Mouse (Mus musculus) cerebellum, postnatal 14 days (tissue): Measurements from ENCODE around the gene Foxp1.

Experiments used
- DNase-seq, 2 experiments: peaks; one replicate each; pipeline ENCODE4 v3.0.0; 2021; ENCODE audit warnings: mixed read lengths in 2 of 2

Gene Foxp1

DNA sequence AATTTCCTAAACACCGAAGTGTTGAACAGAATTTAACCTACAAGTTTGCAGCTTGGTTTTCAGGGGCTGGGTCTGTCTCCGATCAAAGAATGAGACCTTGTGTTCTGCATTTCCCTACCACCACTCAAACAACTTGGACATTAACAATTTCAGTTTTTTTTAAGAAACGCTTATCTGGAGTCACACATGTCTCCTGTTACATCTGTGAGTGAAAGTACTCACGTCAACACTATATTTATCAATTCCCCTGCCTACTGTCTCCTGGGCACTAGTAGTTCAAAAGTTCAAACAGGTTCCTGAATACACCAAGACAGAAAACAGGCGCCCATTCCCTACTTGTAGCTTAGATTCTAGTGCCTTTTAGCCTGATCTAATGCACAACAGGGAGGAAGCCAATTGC is 172.4 kb downstream of the Foxp1 start:
- no peak for DNase-seq

DNA sequence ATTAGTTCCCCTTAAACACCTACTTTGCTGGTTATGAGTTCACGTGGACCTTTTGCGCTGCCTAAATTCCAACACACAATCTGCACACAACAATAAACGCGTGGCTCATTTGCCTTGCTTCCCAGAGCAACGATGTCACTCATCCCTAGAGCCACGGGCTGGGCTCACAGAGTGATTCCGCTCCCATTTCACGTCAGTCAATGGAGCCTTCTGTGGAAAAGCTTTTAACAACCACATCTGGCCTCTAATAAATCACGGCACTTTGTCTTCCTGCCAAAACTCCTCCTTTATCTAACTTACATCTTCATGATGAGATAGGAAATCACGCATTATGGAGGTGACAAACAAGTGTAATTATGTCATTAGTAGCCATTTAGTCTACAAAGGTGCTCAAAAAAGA is 174.7 kb downstream of the Foxp1 start:
- DNase-seq = no peak

DNA sequence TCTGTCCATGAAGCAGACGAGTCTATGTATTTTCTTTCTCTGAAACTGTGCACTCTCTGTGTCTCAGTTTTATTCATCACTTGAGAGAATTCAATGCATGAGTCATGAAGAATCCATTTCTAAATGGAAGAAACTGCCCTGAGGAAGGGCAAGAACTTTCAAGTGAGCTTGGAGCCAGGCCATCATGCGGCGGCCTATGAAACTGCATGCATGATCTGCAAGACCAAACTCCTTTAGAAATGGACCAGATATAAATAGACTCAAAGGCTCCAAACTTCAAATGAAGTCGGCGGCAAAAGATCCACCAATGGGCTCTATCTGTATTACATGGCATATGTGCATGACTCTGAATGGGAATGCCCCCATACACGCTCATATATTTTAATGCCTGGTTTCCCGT is 177.6 kb downstream of the Foxp1 start:
- DNase-seq = no peak

DNA sequence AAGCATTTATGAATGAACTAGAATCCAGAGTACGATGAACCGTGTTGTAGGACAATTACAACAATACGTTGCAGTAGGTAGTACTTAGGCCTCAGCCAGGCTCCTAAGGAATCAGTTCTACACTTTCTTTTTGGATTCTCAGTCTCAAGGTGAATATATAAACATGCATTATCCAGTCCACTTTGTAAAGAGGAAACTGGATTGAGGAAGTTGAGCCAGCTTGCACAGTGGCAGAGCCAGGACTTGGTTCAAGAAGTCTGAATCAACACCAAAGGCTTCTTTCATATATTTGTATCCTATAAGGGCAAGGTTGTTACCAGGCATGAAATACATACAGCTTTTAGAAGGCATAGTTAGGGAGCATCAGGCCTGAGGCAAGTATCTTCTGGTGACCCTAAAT is 178.2 kb downstream of the Foxp1 start:
- no peak for DNase-seq

DNA sequence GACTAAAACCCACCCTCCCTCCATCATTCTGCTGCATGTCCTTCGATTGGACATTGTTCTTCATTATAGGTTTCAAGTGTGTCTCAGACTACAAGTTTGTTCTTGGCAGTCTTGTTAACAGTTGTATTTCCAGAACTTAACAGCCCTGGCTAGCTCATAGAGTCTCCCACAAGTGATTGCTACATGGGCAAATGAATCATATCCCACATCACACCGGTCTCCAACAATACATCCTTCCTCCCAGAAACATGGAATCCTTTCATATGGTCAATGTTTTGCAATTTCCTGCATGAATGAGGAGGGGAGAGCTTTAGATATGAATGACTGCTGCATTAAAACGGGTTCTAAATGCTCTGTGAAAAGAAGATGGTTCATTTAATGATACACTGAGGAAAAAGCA is 178.7 kb downstream of the Foxp1 start:
- DNase-seq = no peak

DNA sequence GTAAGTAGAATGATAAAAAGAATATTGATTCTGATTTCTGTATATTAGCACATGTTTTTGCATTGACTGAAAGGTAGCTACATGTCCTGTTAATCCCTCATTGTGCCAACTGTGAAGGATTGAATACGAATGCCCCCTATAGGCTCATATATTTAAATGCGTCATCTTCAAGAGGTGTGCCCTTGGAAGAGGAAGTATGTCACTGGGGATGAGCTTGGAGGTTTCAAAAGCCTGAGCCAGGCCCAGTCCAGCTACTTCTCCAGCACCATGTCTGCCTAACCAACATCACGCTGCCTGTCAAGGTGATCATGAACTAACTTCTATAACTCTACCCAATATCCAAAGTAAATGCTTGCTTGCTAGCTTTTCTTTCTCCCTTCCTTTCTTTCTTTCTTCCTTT is 180.1 kb downstream of the Foxp1 start:
- no peak for DNase-seq

DNA sequence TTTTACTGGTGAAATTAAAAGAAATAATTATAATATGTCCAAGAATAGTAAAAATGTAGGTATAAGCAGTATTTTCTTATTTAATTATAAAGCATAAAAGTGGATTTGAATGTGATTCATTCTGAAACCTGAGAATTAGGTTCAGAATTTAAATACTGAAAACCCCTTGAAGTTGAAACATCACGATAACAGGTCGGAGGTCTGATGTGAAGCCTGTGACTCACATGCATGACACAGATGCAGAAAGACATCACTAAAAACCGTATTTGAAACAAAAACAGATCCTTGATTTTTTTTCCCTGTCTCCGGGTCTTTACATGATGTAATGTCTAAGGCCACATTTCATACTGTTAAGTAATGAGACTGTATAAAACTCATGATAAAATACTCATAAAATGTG is 181.6 kb downstream of the Foxp1 start:
- no peak for DNase-seq

DNA sequence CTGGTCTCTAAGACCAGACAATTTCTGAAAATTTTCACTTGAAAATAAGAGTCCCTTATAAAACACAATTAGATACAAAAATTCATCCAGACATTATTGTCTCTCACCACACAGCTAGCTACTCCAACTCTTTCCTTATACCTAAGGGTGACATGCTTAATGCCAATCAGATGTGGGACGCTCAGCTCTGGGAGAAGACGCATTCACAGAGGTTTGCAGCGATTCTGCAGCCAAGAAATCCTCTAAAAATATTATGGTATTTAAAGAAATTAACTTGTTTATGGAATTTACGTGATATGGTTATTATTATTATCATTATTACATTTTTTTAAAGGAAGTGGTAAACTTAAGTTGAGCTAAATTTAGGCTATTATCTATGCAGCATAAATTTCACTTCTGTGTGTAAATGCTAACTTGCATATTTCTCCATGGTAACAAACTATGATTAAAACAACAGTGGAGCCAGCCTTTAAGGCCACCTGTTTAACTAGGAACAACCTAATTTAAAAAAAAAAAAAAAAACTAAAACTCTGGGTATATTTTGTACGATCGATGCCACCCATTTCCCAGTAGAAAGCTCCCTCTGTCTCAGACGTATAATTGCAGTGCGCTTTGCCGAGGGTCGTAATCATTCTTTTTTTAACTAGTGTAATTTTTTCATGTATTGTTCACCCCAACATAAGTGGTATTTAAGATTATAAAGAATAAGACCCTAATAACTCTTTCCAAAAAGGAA is 182.4 kb downstream of the Foxp1 start:
- DNase-seq = no peak

DNA sequence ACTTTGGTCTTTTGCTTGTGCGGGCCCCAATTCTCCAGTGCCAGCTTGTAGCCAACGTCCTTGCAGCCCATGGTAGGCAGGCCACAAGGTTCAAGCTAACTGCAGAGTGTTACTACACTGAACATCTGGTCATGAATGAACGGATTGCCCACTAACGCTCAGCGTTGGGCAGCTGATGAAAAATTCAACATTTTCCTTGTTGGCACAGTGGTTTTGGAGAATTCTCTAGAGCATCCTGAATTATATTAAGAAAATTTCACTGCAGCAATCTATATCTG is 183.2 kb downstream of the Foxp1 start:
- DNase-seq = no peak

DNA sequence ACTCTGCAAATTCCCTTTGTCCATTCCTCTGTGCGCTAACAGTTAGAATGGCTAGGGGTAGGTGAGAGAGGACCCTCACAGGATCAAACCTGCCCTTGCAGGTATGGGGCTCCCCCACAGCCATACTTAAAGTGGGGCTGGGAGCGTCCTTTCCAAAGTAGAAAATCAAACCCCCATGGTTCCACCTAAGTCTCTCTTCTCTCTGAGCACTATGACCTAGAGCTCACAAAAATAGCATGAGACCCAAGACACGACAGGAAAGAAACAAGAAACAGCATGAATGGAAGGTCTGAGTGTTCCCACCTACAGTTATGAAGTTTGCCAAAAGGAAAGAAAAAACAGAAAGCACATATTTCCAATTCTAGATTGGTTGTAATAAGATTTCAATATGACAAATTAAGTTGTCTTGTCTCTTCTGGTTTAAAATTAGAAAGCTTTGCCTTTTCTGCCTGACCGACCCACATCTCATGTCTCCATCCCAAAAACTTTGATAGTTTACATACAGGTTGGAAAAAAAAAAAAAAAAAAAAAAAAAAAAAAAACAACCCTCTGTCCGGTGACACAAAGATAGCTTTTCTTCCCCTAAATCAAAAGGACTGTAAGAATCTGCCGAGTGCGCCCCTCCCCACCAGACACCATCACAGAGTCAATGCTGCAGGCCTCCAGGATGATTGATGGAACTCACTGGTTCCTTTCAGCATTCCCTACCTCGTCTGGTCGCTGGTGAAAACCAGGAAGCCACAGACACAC is 183.8 kb downstream of the Foxp1 start:
- DNase-seq = no peak

DNA sequence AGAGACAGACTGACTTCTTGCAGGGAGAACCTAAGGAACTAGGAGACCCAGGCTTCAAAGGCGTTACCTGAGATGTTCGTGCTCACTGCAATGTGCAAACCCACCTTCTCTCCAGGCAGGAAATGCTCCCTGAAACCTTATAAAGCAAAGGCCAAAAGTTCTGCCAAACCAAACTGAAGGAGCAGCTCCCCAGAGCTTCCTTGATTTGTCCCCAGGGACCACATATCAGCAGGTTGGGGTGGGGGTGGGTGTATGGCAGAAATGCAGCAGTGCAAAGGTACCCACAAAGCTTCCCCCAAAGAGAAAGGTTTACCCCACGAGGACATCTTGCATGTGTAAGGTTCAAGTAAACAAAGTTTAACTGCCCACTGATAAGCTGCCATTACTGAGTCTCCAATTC is 184.3 kb downstream of the Foxp1 start:
- DNase-seq = no peak

DNA sequence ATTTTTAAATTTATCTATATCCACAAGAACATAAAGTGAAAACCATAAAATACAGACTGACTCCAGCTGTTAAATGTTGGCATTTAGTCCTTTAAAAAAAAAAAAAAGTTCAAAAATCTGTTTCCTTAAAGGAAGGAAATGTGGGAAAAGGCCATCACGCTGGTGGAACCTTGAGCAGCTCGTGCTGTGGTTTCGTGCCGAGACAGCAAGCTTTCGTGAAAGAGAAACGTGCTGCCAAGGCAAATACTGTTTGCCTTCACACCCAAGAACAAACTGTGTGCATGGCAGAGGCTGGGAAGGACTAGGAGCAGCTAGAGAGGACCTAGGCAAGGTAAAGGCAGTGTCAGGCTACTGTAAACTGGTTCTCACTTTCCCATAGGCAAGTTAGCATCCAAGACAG is 184.9 kb downstream of the Foxp1 start:
- no peak for DNase-seq

DNA sequence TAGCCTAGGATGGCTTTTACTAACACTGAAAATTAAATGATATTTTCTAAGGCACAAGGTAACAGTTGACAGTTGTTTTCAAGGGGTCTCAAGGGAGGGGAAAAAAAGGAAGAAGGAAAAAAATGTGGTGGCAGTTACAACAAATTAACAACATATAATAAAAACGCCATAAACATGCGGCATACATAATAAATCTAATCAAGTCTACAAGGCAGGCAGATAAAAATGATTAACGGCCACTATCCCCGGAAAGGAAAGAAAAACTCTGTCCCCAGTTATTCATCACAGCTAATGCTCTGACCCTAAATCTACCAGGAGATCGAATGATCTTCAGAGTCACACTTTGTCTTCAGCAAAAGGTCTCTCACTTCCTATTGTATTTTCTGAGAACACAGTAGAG is 186.3 kb downstream of the Foxp1 start:
- no peak for DNase-seq

DNA sequence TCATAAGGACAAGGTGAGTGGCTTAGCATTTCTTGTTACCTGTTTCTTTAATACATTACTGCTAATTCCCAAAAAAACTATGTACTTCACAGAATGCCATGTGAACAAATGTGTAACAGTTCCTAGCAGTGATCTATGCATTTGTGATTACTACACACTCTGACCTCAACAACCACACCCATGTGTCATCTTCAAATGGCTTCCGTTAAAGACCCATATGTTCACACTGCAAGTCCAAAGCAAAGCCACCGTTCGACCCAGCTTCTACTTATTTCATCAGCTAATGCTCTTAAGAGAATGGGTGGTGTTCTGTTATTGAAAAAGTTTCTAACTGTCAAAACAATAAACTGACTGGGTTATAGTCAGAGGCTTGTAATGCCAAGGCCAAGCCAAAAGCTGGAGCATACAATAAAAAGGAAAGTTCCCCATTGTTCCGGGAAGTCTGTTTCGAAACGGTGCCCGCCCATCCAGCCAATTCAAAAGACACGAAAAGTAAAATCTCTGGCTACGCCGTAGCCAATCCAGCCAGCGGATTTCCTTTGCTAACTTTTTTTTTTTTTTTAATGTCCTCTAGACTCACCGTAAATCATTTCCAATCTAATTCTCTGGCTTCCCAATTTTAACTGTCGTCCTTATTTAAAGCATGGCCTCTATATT is 187.2 kb downstream of the Foxp1 start:
- DNase-seq = no peak

DNA sequence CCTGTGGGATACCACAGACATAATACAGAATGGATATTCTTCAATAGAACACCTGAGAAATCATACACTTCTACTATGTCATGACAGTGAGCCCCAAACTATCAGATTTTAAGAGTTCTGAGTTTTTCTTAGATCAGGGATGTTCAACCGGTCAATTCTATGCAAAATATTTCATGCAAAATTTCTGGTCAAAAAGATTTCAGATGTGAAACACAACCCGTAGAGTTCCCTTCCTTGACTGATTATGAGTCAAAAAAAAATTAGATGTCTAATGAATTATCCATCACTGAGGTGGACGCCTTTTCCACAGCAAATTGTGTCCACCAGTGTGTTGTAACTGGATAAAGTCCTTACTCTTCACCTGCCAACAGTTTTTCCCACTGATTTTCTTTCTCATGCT is 188.3 kb downstream of the Foxp1 start:
- no peak for DNase-seq

DNA sequence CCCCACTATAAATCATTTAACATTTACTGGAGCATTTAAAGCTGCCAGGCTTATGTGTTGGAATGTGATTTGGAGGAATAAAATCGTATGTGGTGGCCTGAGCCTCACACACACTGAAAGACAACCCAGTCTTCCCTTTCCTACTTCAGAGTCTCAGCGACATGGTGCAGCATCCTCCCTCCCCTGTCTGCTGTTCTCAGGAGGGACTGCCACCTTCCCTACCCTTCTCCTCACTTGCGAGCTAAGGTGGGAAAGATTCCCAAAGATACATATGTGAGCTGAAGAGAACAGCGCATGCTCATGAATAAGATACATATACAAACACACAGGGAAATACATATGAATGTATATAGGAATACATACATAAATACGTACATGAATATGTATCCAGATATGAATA is 189.4 kb downstream of the Foxp1 start:
- no peak for DNase-seq

DNA sequence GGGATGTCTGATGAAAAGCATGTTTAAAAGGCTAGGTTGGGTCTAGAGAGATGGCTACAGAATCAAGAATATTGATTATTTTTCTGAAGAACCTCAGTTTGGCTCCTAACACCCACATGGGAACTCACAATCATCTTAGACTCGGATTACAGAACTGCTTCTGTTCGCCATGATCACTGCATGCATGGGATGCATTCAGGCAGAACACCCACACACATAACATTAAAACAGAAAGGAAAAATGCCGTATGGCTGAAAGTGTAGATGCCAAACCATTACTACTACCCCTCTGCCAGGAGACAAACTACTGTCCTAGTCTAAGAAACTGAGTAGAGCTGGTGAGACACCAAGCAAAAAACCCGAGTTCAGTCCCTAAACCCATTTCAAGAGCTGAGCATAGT is 192.4 kb downstream of the Foxp1 start:
- no peak for DNase-seq

DNA sequence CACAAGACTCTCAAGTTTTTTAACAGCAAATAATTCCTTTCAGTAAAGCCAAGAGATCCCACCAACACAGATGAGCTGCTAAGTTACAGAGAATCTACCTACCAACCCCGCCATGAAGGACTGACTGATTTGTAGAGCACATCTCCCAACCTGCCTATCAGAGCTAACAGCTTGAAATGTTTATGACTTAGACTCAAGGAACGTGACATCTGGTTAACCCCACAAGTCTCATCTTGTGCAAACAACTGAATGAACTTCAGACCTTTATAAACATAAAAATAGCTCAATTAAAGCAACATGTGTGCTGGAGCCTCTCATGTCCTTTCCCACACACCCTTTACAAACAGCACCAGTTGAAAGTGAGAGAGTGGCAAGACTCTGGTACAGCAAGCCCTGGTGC is 193.9 kb downstream of the Foxp1 start:
- DNase-seq = no peak

DNA sequence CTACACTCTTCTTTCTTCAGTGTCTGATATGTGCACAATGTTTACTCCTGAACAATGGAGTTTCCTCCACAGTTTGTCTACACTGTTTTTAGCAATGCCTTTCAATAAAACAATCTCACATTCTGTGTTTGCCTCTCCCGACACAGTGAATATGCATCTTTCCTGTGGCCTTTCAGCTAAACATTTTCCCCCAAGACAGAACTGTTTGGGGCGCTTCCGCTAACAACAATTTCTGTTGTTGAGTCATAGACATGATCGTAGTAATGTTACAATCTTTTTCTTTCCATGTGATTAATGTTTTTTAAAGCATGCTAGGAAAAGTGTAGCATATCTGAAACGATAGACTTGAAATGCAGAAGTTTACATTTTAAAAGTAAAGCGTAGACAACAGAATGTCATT is 194.4 kb downstream of the Foxp1 start:
- DNase-seq = no peak

DNA sequence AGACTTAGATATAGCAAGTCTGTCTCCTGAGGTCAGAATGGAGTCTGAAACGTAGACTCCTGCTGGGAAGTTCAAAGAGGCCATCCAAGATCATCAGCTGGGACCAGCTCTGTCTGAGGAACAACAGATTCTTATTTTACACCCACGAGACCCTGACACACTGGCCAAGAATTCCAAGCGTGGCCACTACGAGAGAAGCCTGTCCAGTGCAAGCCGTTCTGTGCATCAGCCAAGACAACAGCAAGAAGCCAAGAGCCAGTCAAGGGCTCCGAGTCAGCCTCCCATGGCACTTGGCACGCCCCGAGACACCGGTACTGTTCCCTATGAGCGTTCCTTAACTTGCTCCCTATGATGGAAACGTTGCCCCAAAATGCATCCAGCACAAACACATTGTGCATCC is 194.8 kb downstream of the Foxp1 start:
- peak; percentile 28 to 32 for DNase-seq

DNA sequence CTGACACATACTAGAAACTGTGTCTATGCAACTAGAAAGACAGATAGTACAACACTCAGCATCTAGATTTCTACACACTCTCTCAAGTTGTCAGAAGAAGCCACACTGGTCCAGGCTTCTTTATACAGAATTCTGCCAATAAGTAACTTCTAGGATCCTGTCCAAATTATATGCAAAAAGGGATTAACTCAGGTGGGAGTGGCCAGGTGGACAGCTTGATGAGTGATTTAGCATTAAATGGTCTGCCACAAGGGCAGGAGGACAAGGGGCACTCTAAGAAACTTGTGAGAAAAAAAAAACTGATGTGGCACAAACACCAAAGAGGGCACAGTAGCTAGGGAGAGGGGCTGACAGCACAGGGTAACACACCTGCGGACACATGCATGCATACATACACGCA is 196.6 kb downstream of the Foxp1 start:
- DNase-seq = no peak

DNA sequence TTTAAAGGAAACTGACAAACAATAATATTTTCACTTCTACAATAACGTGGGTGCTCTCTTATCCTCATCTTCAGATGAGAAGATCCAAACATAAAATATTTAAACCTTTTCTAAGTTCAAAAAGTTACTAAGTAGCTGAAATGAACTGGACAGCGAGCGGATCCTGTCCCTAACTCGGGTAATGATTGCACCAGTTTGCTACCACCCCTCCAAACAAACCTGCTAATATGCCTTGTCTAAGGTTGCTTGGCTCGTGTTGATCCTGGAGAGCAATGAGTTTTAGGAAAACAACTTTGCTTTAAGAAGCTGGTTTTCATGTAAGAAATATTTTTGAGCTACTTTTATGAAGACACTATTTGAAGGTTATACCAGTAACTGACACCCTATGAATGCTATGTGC is 197.1 kb downstream of the Foxp1 start:
- no peak for DNase-seq

DNA sequence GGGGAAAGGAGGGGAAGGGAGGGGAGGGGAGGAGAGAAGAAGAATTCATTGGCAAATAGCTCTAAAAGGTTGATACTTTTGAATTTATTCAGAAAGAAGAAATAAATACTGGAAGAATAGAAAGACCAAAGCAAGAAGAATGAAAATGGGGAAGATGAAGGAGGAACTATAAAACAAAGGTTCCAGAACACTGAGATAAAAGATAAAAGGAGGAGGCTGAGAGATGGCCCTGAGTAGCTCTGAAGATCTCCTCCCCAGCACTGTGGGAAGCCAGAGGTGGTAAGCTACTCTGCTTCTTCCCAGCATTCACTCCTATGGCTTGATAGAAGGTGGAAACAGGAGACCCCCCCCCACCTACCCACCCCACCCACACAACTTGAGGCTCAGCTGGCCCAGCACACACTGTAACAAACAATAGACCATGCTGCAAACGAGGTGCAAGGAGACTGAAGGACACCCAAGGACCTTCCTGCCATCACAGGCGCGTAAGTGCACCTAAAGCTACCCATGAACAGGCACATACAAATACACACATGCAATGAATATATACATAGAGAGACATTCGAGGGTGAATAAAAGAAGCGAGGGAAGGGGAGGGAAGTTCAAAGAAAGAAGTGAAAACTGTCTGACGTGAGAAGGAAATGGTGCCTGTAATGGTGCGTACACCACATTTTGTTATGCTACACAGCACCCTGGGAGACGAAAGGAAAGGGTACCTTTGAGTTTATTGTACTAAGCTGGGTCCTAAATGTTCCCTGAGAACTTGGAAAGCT is 200.2 kb downstream of the Foxp1 start:
- DNase-seq = no peak

DNA sequence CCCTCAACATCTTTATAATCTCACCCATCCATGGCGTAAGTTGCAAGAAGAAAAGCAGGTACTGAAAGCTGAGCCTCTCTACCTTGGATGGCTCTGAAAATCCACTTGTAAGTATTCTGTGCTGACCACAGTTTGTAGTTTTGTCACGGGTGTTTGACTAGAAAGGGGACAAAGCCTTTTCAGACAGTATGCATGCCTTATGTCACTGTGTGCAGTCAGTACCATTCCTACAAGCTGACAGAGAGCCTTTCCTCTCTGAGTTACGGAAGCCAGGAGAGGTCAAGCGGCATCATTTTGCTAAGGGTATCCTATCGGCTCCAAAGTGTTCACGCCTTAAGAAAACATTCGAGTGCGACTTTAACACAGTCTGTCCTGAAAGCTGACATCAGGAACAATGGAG is 202.1 kb downstream of the Foxp1 start:
- no peak for DNase-seq
